Mouse (Mus musculus): ENCODE measurements around the gene Ttll4. TPM values are rescaled to one million over a fixed set of nuclear protein-coding genes. Genes with fewer than 3 reads are reported as not detected.
A peak's percentile ranks its signal among the peaks of the same experiment; 100 is the strongest.

Ttll4 gene
- total RNA-seq, 1 experiment, result 45.2 TPM

DNA sequence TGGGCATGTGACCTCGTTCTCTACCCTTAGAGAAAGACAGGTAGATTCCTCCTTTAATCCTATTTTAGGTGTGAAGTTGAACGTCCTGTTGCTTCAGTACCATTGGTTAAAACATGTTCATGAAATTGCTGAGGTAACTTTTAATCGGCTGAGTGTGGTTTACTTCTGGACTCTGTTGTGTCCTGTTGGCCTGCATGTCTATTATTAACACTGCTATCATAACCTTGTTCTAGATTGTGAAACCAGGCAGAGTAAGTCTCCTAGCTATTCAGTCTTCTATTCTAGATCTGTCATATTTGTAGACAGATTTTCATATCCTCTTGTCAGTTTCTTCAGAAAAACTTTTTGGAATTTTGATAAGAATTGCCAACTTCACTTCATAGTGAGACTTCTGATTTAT lies 6.8 kb downstream of the Ttll4 start:
- Histone ChIP-seq H3K9me3 (ENCODE audit: control insufficient read depth, insufficient read depth, low read depth, low read length) (no peaks in the 10 kb centered on the region), H3K4me3 (ENCODE audit: insufficient read depth in 1 of 2, low read depth in 1 of 2, low read length in 2 of 2, poor library complexity in 1 of 2, severe bottlenecking in 1 of 2) (no peak overlapping the region), H3K27ac (ENCODE audit: insufficient read depth, low read depth, low read length, poor library complexity, severe bottlenecking) (no peak overlapping the region), H3K9ac (ENCODE audit: insufficient read depth, low read depth, low read length, poor library complexity, severe bottlenecking) (no peak overlapping the region), H3K36me3 (ENCODE audit: control insufficient read depth, insufficient read depth, low read length, poor library complexity, severe bottlenecking) (peaks cover 5% of the 10 kb centered on the region; the same call in 1 of the 2 replicates), H3K4me1 (ENCODE audit: control insufficient read depth in 2 of 2, insufficient read depth in 2 of 2, low read length in 2 of 2, poor library complexity in 1 of 2) (no peaks in the 10 kb centered on the region)
- in situ Hi-C loops (cut with MboI; ENCODE audit: low sequenced_read_pairs in 2 of 2, unreplicated experiment in 2 of 2), result no loop called here
- DNase-seq (ENCODE audit: low read depth, low spot score), result no peak
- TF ChIP-seq ZC3H11A (IDR thresholded peaks at IDR 0.05; ENCODE audit: borderline replicate concordance, low read depth, low read length) (no peak), CHD2 (IDR thresholded peaks at IDR 0.05; ENCODE audit: low read depth, low read length) (no peak), ZNF384 (IDR thresholded peaks at IDR 0.05; ENCODE audit: low read depth, low read length) (no peak), HCFC1 (IDR thresholded peaks at IDR 0.05; ENCODE audit: borderline replicate concordance, insufficient read depth, low read length) (no peak), MAFK (IDR thresholded peaks at IDR 0.05; ENCODE audit: insufficient read depth, low read depth, low read length) (no peak)

DNA sequence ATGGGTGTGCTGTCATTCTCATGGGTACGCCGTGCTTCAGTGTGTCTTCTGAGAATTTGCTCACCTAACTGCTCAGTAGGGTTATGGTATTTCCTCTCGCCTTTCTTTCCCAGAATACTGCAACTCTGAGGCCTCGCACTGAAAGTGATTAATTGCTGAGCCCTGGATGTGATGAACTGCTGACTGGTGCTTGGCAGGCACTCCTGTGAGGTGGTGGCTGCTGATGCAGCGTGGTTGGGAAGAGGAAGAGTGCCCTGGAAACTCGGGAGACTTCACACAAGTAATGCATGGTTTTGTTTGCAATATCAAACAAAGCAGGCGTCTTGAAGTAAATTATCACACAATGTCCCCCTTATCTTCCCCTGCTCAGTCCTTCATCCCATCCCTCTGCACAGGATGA lies 11.2 kb downstream of the Ttll4 start:
- no peaks in the 10 kb centered on the region for H3K4me1 ChIP-seq (ENCODE audit: control insufficient read depth in 2 of 2, insufficient read depth in 2 of 2, low read length in 2 of 2, poor library complexity in 1 of 2)
- no peak overlapping the region for H3K9ac ChIP-seq (ENCODE audit: insufficient read depth, low read depth, low read length, poor library complexity, severe bottlenecking)
- H3K27ac ChIP-seq (ENCODE audit: insufficient read depth, low read depth, low read length, poor library complexity, severe bottlenecking), result no peak overlapping the region
- H3K4me3 ChIP-seq (ENCODE audit: insufficient read depth in 1 of 2, low read depth in 1 of 2, low read length in 2 of 2, poor library complexity in 1 of 2, severe bottlenecking in 1 of 2), result no peak overlapping the region
- H3K9me3 ChIP-seq (ENCODE audit: control insufficient read depth, insufficient read depth, low read depth, low read length), result no peaks in the 10 kb centered on the region
- in situ Hi-C loops (cut with MboI; ENCODE audit: low sequenced_read_pairs in 2 of 2, unreplicated experiment in 2 of 2), result no loop called here
- TF ChIP-seq ZC3H11A (IDR thresholded peaks at IDR 0.05; ENCODE audit: borderline replicate concordance, low read depth, low read length) (no peak), CHD2 (IDR thresholded peaks at IDR 0.05; ENCODE audit: low read depth, low read length) (no peak), HCFC1 (IDR thresholded peaks at IDR 0.05; ENCODE audit: borderline replicate concordance, insufficient read depth, low read length) (no peak), MAFK (IDR thresholded peaks at IDR 0.05; ENCODE audit: insufficient read depth, low read depth, low read length) (no peak), ZNF384 (IDR thresholded peaks at IDR 0.05; ENCODE audit: low read depth, low read length) (no peak)
- no peak for DNase-seq (ENCODE audit: low read depth, low spot score)
- H3K36me3 ChIP-seq (ENCODE audit: control insufficient read depth, insufficient read depth, low read length, poor library complexity, severe bottlenecking), result peaks cover 5% of the 10 kb centered on the region; the same call in 1 of the 2 replicates

GRCm38 (mm10) chr1:74676863-74677262 lies 15.3 kb downstream of the Ttll4 start:
- Histone ChIP-seq H3K4me3 (ENCODE audit: insufficient read depth in 1 of 2, low read depth in 1 of 2, low read length in 2 of 2, poor library complexity in 1 of 2, severe bottlenecking in 1 of 2) (no peak overlapping the region), H3K9me3 (ENCODE audit: control insufficient read depth, insufficient read depth, low read depth, low read length) (no peaks in the 10 kb centered on the region), H3K9ac (ENCODE audit: insufficient read depth, low read depth, low read length, poor library complexity, severe bottlenecking) (no peak overlapping the region), H3K27ac (ENCODE audit: insufficient read depth, low read depth, low read length, poor library complexity, severe bottlenecking) (no peak overlapping the region), H3K36me3 (ENCODE audit: control insufficient read depth, insufficient read depth, low read length, poor library complexity, severe bottlenecking) (peaks cover 24% of the 10 kb centered on the region), H3K4me1 (ENCODE audit: control insufficient read depth in 2 of 2, insufficient read depth in 2 of 2, low read length in 2 of 2, poor library complexity in 1 of 2) (no peaks in the 10 kb centered on the region)
- in situ Hi-C loops (cut with MboI; ENCODE audit: low sequenced_read_pairs in 2 of 2, unreplicated experiment in 2 of 2), result no loop called here
- no peak for DNase-seq (ENCODE audit: low read depth, low spot score)
- TF ChIP-seq CHD2 (IDR thresholded peaks at IDR 0.05; ENCODE audit: low read depth, low read length), result no peak
- TF ChIP-seq ZNF384 (IDR thresholded peaks at IDR 0.05; ENCODE audit: low read depth, low read length), result peak; percentile 51; the same call in 1 of the 2 replicates
- no peak for TF ChIP-seq MAFK (IDR thresholded peaks at IDR 0.05; ENCODE audit: insufficient read depth, low read depth, low read length)
- TF ChIP-seq HCFC1 (IDR thresholded peaks at IDR 0.05; ENCODE audit: borderline replicate concordance, insufficient read depth, low read length), result no peak
- TF ChIP-seq ZC3H11A (IDR thresholded peaks at IDR 0.05; ENCODE audit: borderline replicate concordance, low read depth, low read length), result no peak

DNA sequence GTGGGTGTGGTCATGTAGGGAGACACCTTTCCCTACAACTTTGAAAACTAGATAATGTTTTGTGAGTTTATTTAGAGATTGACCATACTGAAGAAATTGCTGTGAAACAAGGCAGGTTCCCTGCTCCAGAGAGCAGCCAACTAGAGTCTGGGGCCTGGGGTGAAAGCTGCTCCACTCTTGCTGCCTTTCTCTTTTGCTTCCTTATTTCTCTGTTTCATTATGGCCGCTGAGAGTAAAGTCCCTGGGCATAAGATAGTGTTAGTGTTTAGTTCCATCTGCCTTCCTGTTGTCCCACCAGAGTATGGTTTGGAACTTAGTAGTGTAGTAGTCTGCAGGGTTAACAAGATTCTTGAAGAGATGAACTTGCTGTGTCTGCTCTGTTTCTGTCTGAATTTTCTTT lies 16.3 kb downstream of the Ttll4 start:
- in situ Hi-C loops (cut with MboI; ENCODE audit: low sequenced_read_pairs in 2 of 2, unreplicated experiment in 2 of 2), result no loop called here
- Histone ChIP-seq H3K9ac (ENCODE audit: insufficient read depth, low read depth, low read length, poor library complexity, severe bottlenecking) (no peak overlapping the region), H3K27ac (ENCODE audit: insufficient read depth, low read depth, low read length, poor library complexity, severe bottlenecking) (no peak overlapping the region), H3K9me3 (ENCODE audit: control insufficient read depth, insufficient read depth, low read depth, low read length) (no peaks in the 10 kb centered on the region), H3K4me3 (ENCODE audit: insufficient read depth in 1 of 2, low read depth in 1 of 2, low read length in 2 of 2, poor library complexity in 1 of 2, severe bottlenecking in 1 of 2) (no peak overlapping the region), H3K36me3 (ENCODE audit: control insufficient read depth, insufficient read depth, low read length, poor library complexity, severe bottlenecking) (peaks cover 21% of the 10 kb centered on the region), H3K4me1 (ENCODE audit: control insufficient read depth in 2 of 2, insufficient read depth in 2 of 2, low read length in 2 of 2, poor library complexity in 1 of 2) (no peaks in the 10 kb centered on the region)
- TF ChIP-seq CHD2 (IDR thresholded peaks at IDR 0.05; ENCODE audit: low read depth, low read length) (no peak), MAFK (IDR thresholded peaks at IDR 0.05; ENCODE audit: insufficient read depth, low read depth, low read length) (no peak), ZC3H11A (IDR thresholded peaks at IDR 0.05; ENCODE audit: borderline replicate concordance, low read depth, low read length) (no peak), HCFC1 (IDR thresholded peaks at IDR 0.05; ENCODE audit: borderline replicate concordance, insufficient read depth, low read length) (no peak), ZNF384 (IDR thresholded peaks at IDR 0.05; ENCODE audit: low read depth, low read length) (no peak)
- no peak for DNase-seq (ENCODE audit: low read depth, low spot score)

- Histone ChIP-seq H3K9ac (ENCODE audit: insufficient read depth, low read depth, low read length, poor library complexity, severe bottlenecking) (no peak overlapping the region), H3K4me3 (ENCODE audit: insufficient read depth in 1 of 2, low read depth in 1 of 2, low read length in 2 of 2, poor library complexity in 1 of 2, severe bottlenecking in 1 of 2) (no peak overlapping the region), H3K36me3 (ENCODE audit: control insufficient read depth, insufficient read depth, low read length, poor library complexity, severe bottlenecking) (peaks cover 34% of the 10 kb centered on the region), H3K9me3 (ENCODE audit: control insufficient read depth, insufficient read depth, low read depth, low read length) (no peaks in the 10 kb centered on the region), H3K27ac (ENCODE audit: insufficient read depth, low read depth, low read length, poor library complexity, severe bottlenecking) (no peak overlapping the region), H3K4me1 (ENCODE audit: control insufficient read depth in 2 of 2, insufficient read depth in 2 of 2, low read length in 2 of 2, poor library complexity in 1 of 2) (no peaks in the 10 kb centered on the region)
- in situ Hi-C loops (cut with MboI; ENCODE audit: low sequenced_read_pairs in 2 of 2, unreplicated experiment in 2 of 2), result no loop called here
- no peak for DNase-seq (ENCODE audit: low read depth, low spot score)
- TF ChIP-seq ZC3H11A (IDR thresholded peaks at IDR 0.05; ENCODE audit: borderline replicate concordance, low read depth, low read length) (no peak), MAFK (IDR thresholded peaks at IDR 0.05; ENCODE audit: insufficient read depth, low read depth, low read length) (no peak), ZNF384 (IDR thresholded peaks at IDR 0.05; ENCODE audit: low read depth, low read length) (no peak), CHD2 (IDR thresholded peaks at IDR 0.05; ENCODE audit: low read depth, low read length) (no peak), HCFC1 (IDR thresholded peaks at IDR 0.05; ENCODE audit: borderline replicate concordance, insufficient read depth, low read length) (no peak)
Observed at GRCm38 (mm10) chr1:74687131-74687530, 25.6 kb downstream of the Ttll4 start.

Data from ES-E14 (cell line).